Mouse (Mus musculus) liver, postnatal 0 days (tissue): ENCODE data around the gene Zfp354a. TPM values are rescaled to one million over a fixed set of nuclear protein-coding genes. Genes with fewer than 3 reads are reported as not detected.
A peak's percentile ranks its signal among the peaks of the same experiment; 100 is the strongest.
"Not testable (repeated sequence)": the region's sequence is repeated elsewhere in the genome, so short reads cannot be mapped to it uniquely, and the experiment has no call there.

ENCODE experiments used
- ATAC-seq: fragments of 200-750 bp; cut with Nextera tagmentation; 2 replicates; pipeline ENCODE4 v1.8.0; 2017; ENCODE audit warnings: mild to moderate bottlenecking, moderate library complexity
- DNase-seq: peaks from one replicate; pipeline ENCODE4 v3.0.0-alpha.2; 2016
- H3K27ac ChIP-seq: fragments of 300-500 bp; sonication (generic); 2 replicates; pipeline ENCODE4 v1.5.1; 2014; ENCODE audit warnings: antibody characterized with exemption, moderate library complexity, mild to moderate bottlenecking, low read depth
- H3K27me3 ChIP-seq: fragments of 300-500 bp; sonication (generic); 2 replicates; pipeline ENCODE4 v1.6.1; 2014; ENCODE audit warnings: low read length, control low read depth, mixed read lengths; ENCODE audit not compliant: insufficient read depth
- H3K36me3 ChIP-seq: fragments of 300-500 bp; sonication (generic); replicated peaks from 2 replicates; pipeline ENCODE4 v1.6.1; 2014; ENCODE audit warnings: mild to moderate bottlenecking, control low read depth, low read length, moderate library complexity, mixed read lengths; ENCODE audit not compliant: insufficient read depth
- H3K4me1 ChIP-seq: fragments of 300-500 bp; sonication (generic); 2 replicates; pipeline ENCODE4 v1.6.1; 2014; ENCODE audit warnings: antibody characterized with exemption, mild to moderate bottlenecking, control low read depth; ENCODE audit not compliant: insufficient read depth
- H3K4me2 ChIP-seq: fragments of 300-500 bp; sonication (generic); 2 replicates; pipeline ENCODE4 v1.6.1; 2014; ENCODE audit warnings: low read depth, mild to moderate bottlenecking, low read length, moderate library complexity, mixed read lengths
- H3K4me3 ChIP-seq: fragments of 300-500 bp; sonication (generic); 2 replicates; pipeline ENCODE4 v1.5.1; 2014; ENCODE audit warnings: low read depth, low read length
- H3K9ac ChIP-seq: fragments of 300-500 bp; sonication (generic); replicated peaks from 2 replicates; pipeline ENCODE4 v1.6.1; 2014; ENCODE audit warnings: mild to moderate bottlenecking, moderate library complexity
- H3K9me3 ChIP-seq: fragments of 300-500 bp; sonication (generic); 2 replicates; pipeline ENCODE4 v1.6.1; 2016; ENCODE audit warnings: mild to moderate bottlenecking, control low read depth, low read length, mixed read lengths
- CTCF ChIP-seq: sonication (generic); IDR thresholded peaks from 2 replicates; pipeline ENCODE4 v1.5.1; 2016; ENCODE audit warnings: antibody characterized with exemption, low read depth
- EP300 ChIP-seq: IDR thresholded peaks from 2 replicates; pipeline ENCODE4 v1.6.1; 2016; ENCODE audit warnings: antibody characterized with exemption, low read depth, mild to moderate bottlenecking
- WGBS: fragments of 180-500 bp; shearing (Covaris S2); extraction: QIAGEN DNeasy Blood & Tissue Kit; methylation state at CpG from one replicate; pipeline ENCODE4 v1.1.7; 2014; ENCODE audit not compliant: insufficient replicate concordance; 5-methylcytosine and 5-hydroxymethylcytosine counted together
- polyA plus RNA-seq: library from polyadenylated mRNA; unstranded; fragments of >200 nt; fragmentation: Nextera tagmentation; extraction: Ambion mirVana; gene quantifications from 2 replicates; pipeline ENCODE4 v1.2.1, GENCODE M21; 2015

Zfp354a gene
- polyA plus RNA-seq, 1 experiment from 2014 or later: 0.86 TPM

- DNase-seq (no peak), ATAC-seq (no peak)
- H3K4me3 ChIP-seq: no peak overlapping the region
- no peak overlapping the region for H3K27ac ChIP-seq
- TF ChIP-seq EP300: no peak
- peak; percentile 84 for TF ChIP-seq CTCF
- H3K4me1 ChIP-seq: no peaks in the 10 kb centered on the region
- no peaks in the 10 kb centered on the region for H3K36me3 ChIP-seq
- no peak overlapping the region for H3K9ac ChIP-seq
- no peak overlapping the region for H3K4me2 ChIP-seq
- 24% methylated on average over 1 of the region's 1 CpGs for WGBS
- H3K27me3 ChIP-seq: no peaks in the 10 kb centered on the region
- H3K9me3 ChIP-seq: no peaks in the 10 kb centered on the region
Observed at GRCm38 (mm10) chr11:51032851-51033250, 26.2 kb upstream of the Zfp354a start.

DNA sequence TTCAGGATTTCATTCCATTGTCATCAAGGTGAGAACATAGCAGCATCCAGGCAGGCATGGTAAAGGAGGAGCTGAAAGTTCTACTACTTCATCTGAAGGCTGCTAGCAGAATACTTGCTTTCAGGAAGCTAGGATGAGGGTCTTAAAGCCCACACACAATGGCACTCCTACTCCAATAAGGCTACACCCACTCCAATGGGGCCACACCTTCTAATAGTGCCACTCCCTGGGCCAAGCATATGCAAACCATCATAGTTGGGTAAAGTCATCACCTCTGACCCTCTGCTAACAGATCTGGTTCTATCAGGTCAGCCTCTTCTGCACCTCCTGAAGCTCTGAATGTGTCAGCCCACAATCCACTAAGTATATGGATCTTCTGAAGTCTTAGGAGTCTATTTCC, 24.9 kb upstream of the Zfp354a start:
- H3K4me1 ChIP-seq, H3K9me3 ChIP-seq, H3K4me2 ChIP-seq, H3K4me3 ChIP-seq, H3K36me3 ChIP-seq, DNase-seq, H3K27me3 ChIP-seq, H3K9ac ChIP-seq, ATAC-seq, H3K27ac ChIP-seq: not testable (repeated sequence)

GRCm38 (mm10) chr11:51035951-51036350, 23.1 kb upstream of the Zfp354a start:
- ATAC-seq: no peak

GRCm38 (mm10) chr11:51044776-51045175, 14.3 kb upstream of the Zfp354a start:
- H3K4me2 ChIP-seq, ATAC-seq, H3K9me3 ChIP-seq, H3K4me1 ChIP-seq, H3K4me3 ChIP-seq, H3K9ac ChIP-seq, H3K27me3 ChIP-seq, H3K36me3 ChIP-seq, DNase-seq, H3K27ac ChIP-seq: not testable (repeated sequence)
- WGBS: 45% methylated on average over 3 of the region's 3 CpGs

More at GRCm38 (mm10) chr11:51035951-51036350, 23.1 kb upstream of the Zfp354a start:
- WGBS: 75% methylated on average over 2 of the region's 2 CpGs
- no peak for TF ChIP-seq CTCF
- TF ChIP-seq EP300: no peak
- H3K27ac ChIP-seq: no peak overlapping the region
- H3K4me2 ChIP-seq: no peak overlapping the region
- H3K9me3 ChIP-seq: no peaks in the 10 kb centered on the region
- no peak overlapping the region for H3K4me3 ChIP-seq
- H3K4me1 ChIP-seq: no peaks in the 10 kb centered on the region
- DNase-seq: peak; percentile 50
- H3K27me3 ChIP-seq: no peaks in the 10 kb centered on the region
- no peak overlapping the region for H3K9ac ChIP-seq
- H3K36me3 ChIP-seq: no peaks in the 10 kb centered on the region

GRCm38 (mm10) chr11:51047809-51048208, 11.2 kb upstream of the Zfp354a start, which contains the start of gene Olfr1375:
Gene Olfr1375, plus strand, starts transcription at chr11:51048109.
- not testable (repeated sequence) for H3K4me3 ChIP-seq, DNase-seq, H3K9ac ChIP-seq, H3K27me3 ChIP-seq, H3K4me2 ChIP-seq, H3K27ac ChIP-seq, H3K9me3 ChIP-seq, H3K4me1 ChIP-seq, ATAC-seq, H3K36me3 ChIP-seq
- WGBS: 70% methylated on average over 3 of the region's 3 CpGs

GRCm38 (mm10) chr11:51051678-51052077, 7.4 kb upstream of the Zfp354a start:
- Histone ChIP-seq H3K4me2 (no peak overlapping the region), H3K4me3 (no peak overlapping the region), H3K36me3 (no peaks in the 10 kb centered on the region), H3K9ac (no peak overlapping the region), H3K27me3 (no peaks in the 10 kb centered on the region), H3K4me1 (no peaks in the 10 kb centered on the region), H3K9me3 (no peaks in the 10 kb centered on the region), H3K27ac (no peak overlapping the region)
- ATAC-seq (no peak), DNase-seq (no peak)
- TF ChIP-seq CTCF (no peak), EP300 (no peak)
- 54% methylated on average over 2 of the region's 2 CpGs for WGBS

DNA sequence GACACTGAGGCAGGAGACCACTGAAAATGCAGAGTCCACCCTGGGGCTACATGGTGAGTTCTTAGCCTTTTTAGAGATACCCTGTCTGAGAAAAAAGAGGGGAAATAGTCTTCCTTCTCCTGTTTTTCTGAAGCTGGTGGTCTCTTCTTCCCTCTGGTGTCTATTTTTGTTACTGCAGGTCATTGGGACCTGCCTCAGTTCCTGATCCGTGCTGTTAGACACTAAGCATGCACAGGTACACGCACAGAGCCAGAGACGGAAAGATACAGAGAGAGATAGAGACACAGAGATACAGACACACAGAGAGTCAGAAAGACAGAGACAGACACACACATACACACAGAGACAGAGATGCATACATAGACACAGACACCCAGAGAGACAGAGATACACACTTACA, 5.8 kb upstream of the Zfp354a start:
- ATAC-seq (no peak), DNase-seq (no peak)
- Histone ChIP-seq H3K36me3 (no peaks in the 10 kb centered on the region), H3K4me3 (no peak overlapping the region), H3K4me2 (no peak overlapping the region), H3K4me1 (no peaks in the 10 kb centered on the region), H3K27me3 (no peaks in the 10 kb centered on the region), H3K9ac (no peak overlapping the region), H3K9me3 (no peaks in the 10 kb centered on the region), H3K27ac (no peak overlapping the region)
- WGBS: 37% methylated on average over 3 of the region's 3 CpGs
- no peak for TF ChIP-seq EP300
- peak; percentile 52 for TF ChIP-seq CTCF
